Mouse (Mus musculus) lung, embryonic 15.5 days (tissue): ENCODE data around the gene Hopx. TPM values are rescaled to one million over a fixed set of nuclear protein-coding genes. Genes with fewer than 3 reads are reported as not detected.

ENCODE experiments used
- ATAC-seq: fragments of 200-750 bp; cut with Nextera tagmentation; 2 replicates; pipeline ENCODE4 v1.8.0; 2017; ENCODE audit warnings: moderate number of reproducible peaks, borderline replicate concordance; ENCODE audit not compliant: low FRiP score, low TSS enrichment; ENCODE audit errors: extremely low read depth
- H3K27ac ChIP-seq: fragments of 300-500 bp; sonication (generic); 2 replicates; pipeline ENCODE4 v1.5.1; 2015; ENCODE audit warnings: moderate library complexity, mild to moderate bottlenecking, inconsistent platforms
- H3K27me3 ChIP-seq: fragments of 300-500 bp; sonication (generic); 2 replicates; pipeline ENCODE4 v1.6.1; 2015; ENCODE audit warnings: inconsistent platforms
- H3K36me3 ChIP-seq: fragments of 300-500 bp; sonication (generic); 2 replicates; pipeline ENCODE4 v1.6.1; 2015; ENCODE audit warnings: inconsistent platforms
- H3K4me1 ChIP-seq: fragments of 300-500 bp; sonication (generic); 2 replicates; pipeline ENCODE4 v1.6.1; 2015; ENCODE audit warnings: inconsistent platforms
- H3K4me2 ChIP-seq: fragments of 300-500 bp; sonication (generic); 2 replicates; pipeline ENCODE4 v1.6.1; 2015; ENCODE audit warnings: inconsistent platforms, mild to moderate bottlenecking, moderate library complexity
- H3K4me3 ChIP-seq: fragments of 300-500 bp; sonication (generic); 2 replicates; pipeline ENCODE4 v1.5.1; 2015; ENCODE audit warnings: mild to moderate bottlenecking, inconsistent platforms
- H3K9ac ChIP-seq: fragments of 300-500 bp; sonication (generic); 2 replicates; pipeline ENCODE4 v1.6.1; 2015; ENCODE audit warnings: inconsistent platforms
- H3K9me3 ChIP-seq: fragments of 300-500 bp; sonication (generic); 2 replicates; pipeline ENCODE4 v1.6.1; 2016; ENCODE audit warnings: inconsistent platforms
- WGBS: fragments of 180-500 bp; shearing (Covaris S2); methylation state at CpG from one replicate; pipeline ENCODE4 v1.1.7; 2015; 5-methylcytosine and 5-hydroxymethylcytosine counted together
- polyA plus RNA-seq: library from polyadenylated mRNA; unstranded; fragments of >200 nt; fragmentation: Nextera tagmentation; extraction: Ambion mirVana; gene quantifications from 2 replicates; pipeline ENCODE4 v1.2.1, GENCODE M21; 2015

The Hopx gene
- polyA plus RNA-seq, 1 experiment from 2014 or later, result 7.9 TPM

GRCm38 (mm10) chr5:77144647-77145046 lies 29.7 kb upstream of the Hopx start:
- no peak overlapping the region for H3K27ac ChIP-seq
- H3K9me3 ChIP-seq, result no peaks in the 10 kb centered on the region
- no peak overlapping the region for H3K4me3 ChIP-seq
- no peak overlapping the region for H3K9ac ChIP-seq
- no peak overlapping the region for H3K4me2 ChIP-seq
- WGBS, result 56% methylated on average over 5 of the region's 5 CpGs
- H3K4me1 ChIP-seq, result peaks cover 11% of the 10 kb centered on the region
- ATAC-seq, result no peak; the same call in 1 of the 2 replicates
- H3K27me3 ChIP-seq, result no peaks in the 10 kb centered on the region
- no peaks in the 10 kb centered on the region for H3K36me3 ChIP-seq

- 74% methylated on average over 3 of the region's 3 CpGs for WGBS
- no peak overlapping the region for H3K27ac ChIP-seq
These were observed 28.2 kb upstream of the Hopx start for GRCm38 (mm10) chr5:77143076-77143475.

GRCm38 (mm10) chr5:77141336-77141735 lies 26.4 kb upstream of the Hopx start:
- H3K4me3 ChIP-seq, result no peak overlapping the region
- WGBS, result 68% methylated on average over 7 of the region's 7 CpGs
- H3K36me3 ChIP-seq, result no peaks in the 10 kb centered on the region
- H3K27ac ChIP-seq, result no peak overlapping the region
- no peak overlapping the region for H3K4me2 ChIP-seq
- ATAC-seq, result no peak
- H3K9ac ChIP-seq, result no peak overlapping the region
- H3K4me1 ChIP-seq, result peaks cover 43% of the 10 kb centered on the region
- H3K27me3 ChIP-seq, result no peaks in the 10 kb centered on the region
- H3K9me3 ChIP-seq, result no peaks in the 10 kb centered on the region

More at GRCm38 (mm10) chr5:77143076-77143475, 28.2 kb upstream of the Hopx start:
- ATAC-seq, result no peak
- Histone ChIP-seq H3K9me3 (no peaks in the 10 kb centered on the region), H3K4me1 (peaks cover 26% of the 10 kb centered on the region), H3K9ac (no peak overlapping the region), H3K4me3 (no peak overlapping the region), H3K4me2 (no peak overlapping the region), H3K27me3 (no peaks in the 10 kb centered on the region), H3K36me3 (no peaks in the 10 kb centered on the region)

- Histone ChIP-seq H3K4me3 (no peak overlapping the region), H3K9ac (no peak overlapping the region), H3K4me2 (no peak overlapping the region), H3K27ac (no peak overlapping the region), H3K9me3 (no peaks in the 10 kb centered on the region), H3K4me1 (peaks cover 48% of the 10 kb centered on the region), H3K36me3 (no peaks in the 10 kb centered on the region), H3K27me3 (no peaks in the 10 kb centered on the region)
- 71% methylated on average over 6 of the region's 6 CpGs for WGBS
- no peak for ATAC-seq
These were observed 25.9 kb upstream of the Hopx start for GRCm38 (mm10) chr5:77140861-77141260.

- Histone ChIP-seq H3K4me1 (peaks cover 48% of the 10 kb centered on the region), H3K4me3 (0 out of 2 replicates have a peak overlapping the region, but pooled peaks have one; percentile 5), H3K9ac (no peak overlapping the region), H3K4me2 (peak overlapping the region; percentile 38), H3K27me3 (no peaks in the 10 kb centered on the region), H3K27ac (no peak overlapping the region), H3K9me3 (no peaks in the 10 kb centered on the region), H3K36me3 (no peaks in the 10 kb centered on the region)
- WGBS, result 24% methylated on average over 6 of the region's 6 CpGs
- 0 out of 2 replicates have a peak, but pooled peaks have one; percentile 29 for ATAC-seq
These were observed 25.2 kb upstream of the Hopx start for GRCm38 (mm10) chr5:77140108-77140507.

- WGBS, result 38% methylated on average over 8 of the region's 8 CpGs
- no peaks in the 10 kb centered on the region for H3K36me3 ChIP-seq
- peaks cover 48% of the 10 kb centered on the region for H3K4me1 ChIP-seq
- no peak overlapping the region for H3K4me2 ChIP-seq
- H3K4me3 ChIP-seq, result no peak overlapping the region
- ATAC-seq, result peak; percentile 70; the same call in 1 of the 2 replicates
- no peak overlapping the region for H3K9ac ChIP-seq
- no peaks in the 10 kb centered on the region for H3K9me3 ChIP-seq
- H3K27ac ChIP-seq, result peak overlapping the region; percentile 83
- H3K27me3 ChIP-seq, result no peaks in the 10 kb centered on the region
These were observed 22.9 kb upstream of the Hopx start for GRCm38 (mm10) chr5:77137701-77138265.

- 62% methylated on average over 4 of the region's 4 CpGs for WGBS
- no peak overlapping the region for H3K9ac ChIP-seq
- ATAC-seq, result no peak
- H3K9me3 ChIP-seq, result no peaks in the 10 kb centered on the region
- no peak overlapping the region for H3K4me2 ChIP-seq
- H3K4me1 ChIP-seq, result peaks cover 48% of the 10 kb centered on the region
- H3K27ac ChIP-seq, result peak overlapping the region; percentile 83
- H3K36me3 ChIP-seq, result no peaks in the 10 kb centered on the region
- H3K4me3 ChIP-seq, result no peak overlapping the region
- no peaks in the 10 kb centered on the region for H3K27me3 ChIP-seq
These were observed 21.8 kb upstream of the Hopx start for GRCm38 (mm10) chr5:77136684-77137224.

GRCm38 (mm10) chr5:77134961-77135360 lies 20.0 kb upstream of the Hopx start:
- ATAC-seq, result no peak
- Histone ChIP-seq H3K27me3 (no peaks in the 10 kb centered on the region), H3K4me2 (no peak overlapping the region), H3K4me1 (peaks cover 40% of the 10 kb centered on the region), H3K4me3 (no peak overlapping the region), H3K27ac (no peak overlapping the region), H3K9me3 (no peaks in the 10 kb centered on the region), H3K9ac (no peak overlapping the region), H3K36me3 (no peaks in the 10 kb centered on the region)
- WGBS, result 86% methylated on average over 2 of the region's 2 CpGs

GRCm38 (mm10) chr5:77134465-77134864 lies 19.5 kb upstream of the Hopx start:
- WGBS, result 58% methylated on average over 4 of the region's 4 CpGs
- Histone ChIP-seq H3K9me3 (no peaks in the 10 kb centered on the region), H3K27ac (no peak overlapping the region), H3K9ac (no peak overlapping the region), H3K4me1 (peaks cover 36% of the 10 kb centered on the region), H3K36me3 (no peaks in the 10 kb centered on the region), H3K4me2 (no peak overlapping the region), H3K4me3 (no peak overlapping the region), H3K27me3 (no peaks in the 10 kb centered on the region)
- no peak for ATAC-seq

GRCm38 (mm10) chr5:77133960-77134359 lies 19.0 kb upstream of the Hopx start:
- WGBS, result 71% methylated on average over 5 of the region's 5 CpGs
- H3K4me2 ChIP-seq, result no peak overlapping the region
- no peaks in the 10 kb centered on the region for H3K9me3 ChIP-seq
- peaks cover 31% of the 10 kb centered on the region for H3K4me1 ChIP-seq
- H3K9ac ChIP-seq, result no peak overlapping the region
- no peaks in the 10 kb centered on the region for H3K27me3 ChIP-seq
- ATAC-seq, result no peak
- H3K36me3 ChIP-seq, result no peaks in the 10 kb centered on the region
- H3K4me3 ChIP-seq, result no peak overlapping the region
- H3K27ac ChIP-seq, result no peak overlapping the region

GRCm38 (mm10) chr5:77132457-77133135 lies 17.7 kb upstream of the Hopx start:
- H3K27me3 ChIP-seq, result no peaks in the 10 kb centered on the region
- no peak overlapping the region for H3K27ac ChIP-seq
- 83% methylated on average over 2 of the region's 2 CpGs for WGBS
- H3K4me2 ChIP-seq, result no peak overlapping the region
- H3K4me3 ChIP-seq, result no peak overlapping the region
- peaks cover 18% of the 10 kb centered on the region for H3K4me1 ChIP-seq
- H3K9ac ChIP-seq, result no peak overlapping the region
- ATAC-seq, result no peak
- H3K9me3 ChIP-seq, result peaks cover 2% of the 10 kb centered on the region; the same call in 1 of the 2 replicates
- H3K36me3 ChIP-seq, result no peaks in the 10 kb centered on the region

GRCm38 (mm10) chr5:77131879-77132278 lies 17.0 kb upstream of the Hopx start:
- Histone ChIP-seq H3K9me3 (peaks cover 2% of the 10 kb centered on the region; the same call in 1 of the 2 replicates), H3K27me3 (no peaks in the 10 kb centered on the region), H3K4me3 (no peak overlapping the region), H3K9ac (no peak overlapping the region), H3K4me2 (no peak overlapping the region), H3K27ac (no peak overlapping the region), H3K4me1 (peaks cover 10% of the 10 kb centered on the region), H3K36me3 (no peaks in the 10 kb centered on the region)
- 92% methylated on average over 8 of the region's 8 CpGs for WGBS
- no peak for ATAC-seq
